Mouse (Mus musculus) thymus, postnatal 36 days (tissue): Measurements from ENCODE around the gene Hoxd3.

ENCODE experiments used
- DNase-seq, 2 experiments: peaks; one replicate each; pipeline ENCODE4 v3.0.0; 2022; ENCODE audit warnings: mixed read lengths in 2 of 2

Gene Hoxd3

GRCm38 (mm10) chr2:74711721-74712621 is at the start of gene Hoxd3, which contains the start of gene Hoxd4:
Hoxd3 (plus strand) TSS chr2:74711927.
Hoxd4 (plus strand) TSS chr2:74711929.
- DNase-seq = no peak

DNA sequence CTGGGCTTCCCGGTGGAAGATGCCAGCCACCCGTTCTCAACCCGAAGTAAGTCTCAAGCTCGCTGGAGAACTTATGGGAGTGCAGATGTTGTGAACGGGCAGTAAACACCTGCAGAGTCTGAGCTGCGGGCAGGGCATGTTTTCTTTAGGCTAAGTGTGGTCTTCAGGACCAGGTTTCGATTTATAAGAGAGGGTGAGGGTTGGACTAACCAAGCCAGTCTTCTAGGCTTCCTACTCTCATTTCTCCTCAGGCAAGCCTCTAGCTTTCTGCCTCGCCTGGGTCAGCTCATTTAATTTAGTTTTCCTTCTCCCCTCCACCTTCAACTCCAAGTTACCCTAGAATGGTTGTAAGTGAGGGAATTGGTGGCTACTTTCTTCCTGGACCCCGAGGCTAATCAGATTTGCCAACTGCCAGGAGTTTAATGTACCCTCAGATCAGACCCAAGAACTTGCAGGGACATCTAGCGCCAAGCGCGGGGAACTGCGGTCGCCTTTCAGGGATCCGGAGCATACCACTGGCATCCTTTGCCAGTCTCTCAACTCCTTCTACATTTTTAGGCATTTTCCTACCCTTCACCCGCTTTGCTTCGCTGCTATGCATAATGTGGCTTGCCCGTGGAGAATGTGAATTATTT is 48.3 kb upstream of the Hoxd3 start:
- no peak for DNase-seq

GRCm38 (mm10) chr2:74666411-74666810 is 45.3 kb upstream of the Hoxd3 start:
- no peak for DNase-seq

DNA sequence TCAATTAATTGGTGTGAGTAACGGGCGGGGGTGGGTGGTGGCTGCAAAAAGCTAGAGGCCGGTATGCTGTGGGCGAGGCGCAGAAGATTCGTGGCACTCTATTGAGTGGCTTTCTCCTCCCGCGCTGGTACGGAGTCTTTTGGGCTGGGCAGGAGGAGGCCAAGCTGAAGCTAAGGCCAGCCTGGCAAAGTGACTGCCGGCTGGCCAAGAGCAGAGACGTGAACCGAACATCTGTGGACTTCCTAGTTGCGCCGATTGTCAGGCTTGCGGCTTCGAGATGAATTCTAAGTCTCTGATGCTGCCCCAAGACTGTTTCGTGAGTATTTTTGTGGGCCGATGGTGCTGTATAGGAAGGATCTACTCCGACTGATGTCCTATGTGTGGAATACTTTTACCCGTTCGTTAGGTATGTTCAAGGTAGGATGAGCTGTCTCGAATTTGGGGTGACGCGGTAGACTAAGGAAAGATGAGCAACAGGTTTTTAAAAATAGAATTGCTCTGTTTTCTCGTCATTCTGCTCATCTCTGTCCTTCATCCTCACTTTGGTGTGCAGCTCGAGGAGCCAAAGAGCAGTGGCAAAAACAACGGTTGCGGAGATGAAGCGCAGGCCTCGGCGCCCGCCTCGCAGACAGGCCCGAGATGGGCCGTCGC is 44.4 kb upstream of the Hoxd3 start:
- no peak for DNase-seq

DNA sequence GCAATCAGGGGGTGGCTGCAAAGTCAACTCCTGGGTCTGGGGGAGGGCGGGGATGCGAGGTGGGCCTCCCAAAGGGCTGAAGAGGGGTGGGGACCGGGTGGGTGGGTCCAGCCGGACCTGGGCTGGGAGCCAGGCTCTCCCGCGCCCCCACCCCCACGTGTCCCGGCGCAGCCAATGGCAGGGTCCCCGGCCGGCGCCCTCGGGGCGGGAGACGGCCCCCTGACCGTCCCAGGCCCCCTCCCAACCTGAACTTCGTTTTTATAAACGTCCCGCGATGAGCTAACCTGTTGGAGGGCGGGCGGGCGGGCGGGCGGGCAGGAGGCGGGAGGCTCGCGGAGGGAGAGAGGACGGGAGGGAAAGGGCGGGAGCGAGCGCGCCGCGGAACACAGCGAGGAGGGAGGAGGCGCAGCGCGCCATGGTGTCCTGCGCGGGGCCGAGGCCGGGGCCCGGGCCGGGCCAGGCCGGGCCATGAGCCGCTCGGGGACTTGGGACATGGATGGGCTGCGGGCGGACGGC is 43.8 kb upstream of the Hoxd3 start, which contains the start of gene Hoxd13:
Gene Hoxd13 (plus strand): TSS at position 469 of the 516 bp plus-strand sequence.
- DNase-seq = no peak

DNA sequence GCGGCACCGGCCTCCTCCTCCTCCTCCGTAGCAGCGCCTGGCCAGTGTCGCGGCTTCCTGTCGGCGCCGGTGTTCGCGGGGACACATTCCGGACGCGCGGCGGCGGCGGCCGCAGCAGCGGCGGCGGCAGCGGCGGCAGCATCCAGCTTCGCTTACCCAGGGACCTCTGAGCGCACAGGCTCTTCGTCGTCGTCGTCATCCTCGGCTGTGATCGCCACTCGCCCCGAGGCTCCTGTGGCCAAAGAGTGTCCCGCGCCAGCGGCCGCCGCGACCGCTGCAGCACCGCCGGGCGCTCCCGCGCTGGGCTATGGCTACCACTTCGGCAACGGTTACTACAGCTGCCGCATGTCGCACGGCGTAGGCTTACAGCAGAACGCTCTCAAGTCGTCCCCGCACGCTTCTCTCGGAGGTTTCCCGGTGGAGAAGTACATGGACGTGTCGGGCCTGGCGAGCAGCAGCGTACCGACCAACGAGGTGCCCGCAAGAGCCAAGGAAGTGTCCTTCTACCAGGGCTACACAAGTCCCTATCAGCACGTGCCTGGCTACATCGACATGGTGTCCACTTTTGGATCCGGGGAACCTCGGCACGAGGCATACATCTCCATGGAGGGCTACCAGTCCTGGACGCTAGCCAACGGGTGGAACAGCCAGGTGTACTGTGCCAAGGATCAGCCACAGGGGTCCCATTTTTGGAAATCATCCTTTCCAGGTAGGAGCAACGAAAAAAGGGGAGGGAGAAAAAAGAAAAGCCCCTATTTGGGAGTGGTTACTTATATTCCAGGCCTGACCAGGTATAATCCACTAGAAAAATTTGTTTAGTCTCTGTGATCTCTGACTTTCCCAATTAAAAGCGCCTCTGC is 43.1 kb upstream of the Hoxd3 start:
- DNase-seq = no peak

- no peak for DNase-seq
Observed at GRCm38 (mm10) chr2:74669230-74669578, 42.5 kb upstream of the Hoxd3 start.

GRCm38 (mm10) chr2:74669650-74670235 is 42.0 kb upstream of the Hoxd3 start:
- no peak for DNase-seq

DNA sequence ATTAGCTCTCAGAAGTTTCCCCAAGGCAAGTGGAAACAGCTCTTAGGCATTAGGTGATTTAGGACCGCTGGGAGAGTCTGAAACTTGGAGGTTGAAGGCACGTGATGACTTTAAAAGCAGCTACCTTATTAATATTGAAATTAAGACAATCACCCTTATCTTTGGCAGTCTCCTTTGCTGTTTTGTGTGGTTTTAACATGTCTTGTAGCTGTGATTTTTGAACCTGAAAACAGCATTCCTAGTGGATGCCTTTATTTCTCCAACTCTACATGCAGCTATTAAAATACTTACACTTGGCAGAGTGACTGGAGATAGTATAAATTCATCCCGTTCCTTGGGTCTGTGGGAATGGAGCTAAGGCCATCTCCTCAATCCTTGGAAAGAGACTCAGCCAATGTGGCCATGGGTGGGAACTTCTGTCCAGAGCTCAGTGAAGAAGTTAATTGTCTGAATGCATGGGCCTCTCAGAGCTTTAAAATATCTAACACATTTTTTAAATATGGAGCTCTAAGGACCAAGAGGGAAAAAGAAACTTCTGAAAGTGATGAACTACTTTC is 41.0 kb upstream of the Hoxd3 start:
- DNase-seq = no peak

DNA sequence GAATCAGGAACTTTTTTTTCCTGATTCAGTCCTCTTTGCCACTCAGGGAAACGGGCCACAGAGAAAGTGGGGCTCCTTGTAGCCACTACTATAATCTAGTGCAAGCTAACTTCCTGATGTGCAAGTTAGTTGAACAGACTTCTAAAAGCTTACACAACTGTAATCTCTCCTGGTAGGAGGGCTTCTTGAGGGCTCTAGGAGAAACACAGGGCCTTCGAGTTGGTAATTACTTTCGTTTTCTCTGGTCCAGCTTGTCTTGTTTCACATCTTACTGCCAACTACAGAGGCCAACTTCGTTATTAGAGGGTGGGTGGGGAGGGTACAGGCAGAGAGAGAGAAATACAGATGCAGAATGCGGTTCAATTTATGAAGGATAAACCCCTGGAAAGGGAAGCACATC is 39.9 kb upstream of the Hoxd3 start:
- DNase-seq = no peak

- peak in 1 of 2 experiments; percentile 37 for DNase-seq
Observed at GRCm38 (mm10) chr2:74672481-74673362, 39.0 kb upstream of the Hoxd3 start.

GRCm38 (mm10) chr2:74673835-74674425 is 37.8 kb upstream of the Hoxd3 start:
- DNase-seq = no peak

- no peak for DNase-seq
Observed at GRCm38 (mm10) chr2:74674881-74675665, 36.7 kb upstream of the Hoxd3 start, which contains the start of gene Hoxd12. Hoxd12 (plus strand) TSS chr2:74675013.

- no peak for DNase-seq
Observed at GRCm38 (mm10) chr2:74675666-74676282, 36.0 kb upstream of the Hoxd3 start.

GRCm38 (mm10) chr2:74676376-74677052 is 35.2 kb upstream of the Hoxd3 start:
- DNase-seq = no peak

DNA sequence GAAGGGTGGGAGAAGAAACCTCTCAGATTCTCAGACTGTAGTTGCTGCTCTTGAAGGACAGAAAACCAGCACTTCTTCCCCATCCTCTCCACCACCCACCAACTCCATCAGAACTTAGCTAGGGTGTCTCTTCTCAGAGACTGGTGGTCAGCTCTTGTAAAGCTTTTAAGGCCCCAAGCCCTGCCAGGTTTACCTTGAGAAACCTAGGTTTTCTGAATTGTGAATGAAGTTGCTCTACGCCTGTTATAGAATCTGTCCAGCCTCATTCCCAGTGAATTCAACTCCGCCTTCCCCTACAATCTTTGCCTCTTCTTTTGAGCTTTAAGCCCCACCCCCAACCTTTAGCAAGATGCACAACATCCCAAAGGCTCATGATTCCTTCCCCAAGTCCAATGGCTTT is 34.6 kb upstream of the Hoxd3 start:
- DNase-seq = no peak

- DNase-seq = no peak
Observed at GRCm38 (mm10) chr2:74678891-74679595, 32.7 kb upstream of the Hoxd3 start, which contains the start of gene Hoxd11. Hoxd11 (plus strand) TSS chr2:74679557.
